8 mouse cellular contexts compared by ENCODE assay signal in genomic region chr5:114380209-114381012, GRCm38 (mm10). TPM values are rescaled to one million over a fixed set of nuclear protein-coding genes. Genes with fewer than 3 reads are reported as not detected.
DNase-seq lines count a peak whose midpoint lies in the region; ATAC-seq and TF ChIP-seq lines count a peak whose summit lies in the region.

Kctd10 (minus strand) TSS chr5:114380508.
Ube3b (plus strand) TSS chr5:114380607.

- H3K27me3 ChIP-seq in heart, embryonic 10.5 days (ENCODE audit: insufficient read depth, poor library complexity, severe bottlenecking), result no peaks in the 10 kb centered on the region
- no peaks in the 10 kb centered on the region for H3K27me3 ChIP-seq in kidney, embryonic 15.5 days
- H3K27me3 ChIP-seq in liver, adult 2 months (ENCODE audit: control insufficient read depth, insufficient read depth, low read length), result no peaks in the 10 kb centered on the region
- H3K27me3 ChIP-seq in myocyte (ENCODE audit: control insufficient read depth, insufficient read depth, insufficient read length), result no peaks in the 10 kb centered on the region
- H3K27me3 ChIP-seq in splenic B cell, adult 2 months (ENCODE audit: control insufficient read depth, insufficient read depth, low read length, poor library complexity, severe bottlenecking), result no peaks in the 10 kb centered on the region

- H3K9ac ChIP-seq in kidney, embryonic 15.5 days, result peak within 1 kb of the TSS; percentile 98
- H3K9ac ChIP-seq in liver, adult 2 months (ENCODE audit: low read depth, low read length), result peak within 1 kb of the TSS; percentile 98

- WGBS in heart, embryonic 10.5 days, result 1% methylated on average over 74 of the region's 74 CpGs
- under 1% methylated on average over 72 of the region's 74 CpGs for WGBS in kidney, embryonic 15.5 days
- under 1% methylated on average over 74 of the region's 74 CpGs for WGBS in liver, adult 2 months

- peak within 1 kb of the TSS; percentile 87 for H3ac ChIP-seq in myocyte (ENCODE audit: control insufficient read depth, insufficient read length)

- H3K4me3 ChIP-seq in heart, embryonic 10.5 days, result peak within 1 kb of the TSS; percentile 92
- H3K4me3 ChIP-seq in kidney, embryonic 15.5 days (replicated peaks), result peak within 1 kb of the TSS; percentile 92
- peak within 1 kb of the TSS; percentile 98 for H3K4me3 ChIP-seq in liver, adult 2 months (ENCODE audit: insufficient read depth, low read depth, low read length)
- peak within 1 kb of the TSS; percentile 90 for H3K4me3 ChIP-seq in myocyte

- peak; percentile 83 to 86 for DNase-seq in B cell, adult 2 months
- peak; percentile 95 for DNase-seq in brain, adult 2 months (ENCODE audit: low read depth, low spot score)
- DNase-seq in heart, embryonic 10.5 days (ENCODE audit: low spot score), result peak; percentile 95
- peak; percentile 87 for DNase-seq in liver, adult 2 months (ENCODE audit: extremely low read depth, low read depth, low spot score)
- peak; percentile 92 for DNase-seq in splenic B cell, adult 2 months (ENCODE audit: low read depth, low spot score)

- TF ChIP-seq POLR2A in liver, adult 2 months (IDR thresholded peaks at IDR 0.05; ENCODE audit: extremely low read depth, insufficient read depth, low read length), result peak; percentile 87
- peak; percentile 84 for TF ChIP-seq POLR2A in myocyte (IDR thresholded peaks at IDR 0.05; ENCODE audit: insufficient read length, low read depth)

- H3K4me1 ChIP-seq in heart, embryonic 10.5 days, result peaks cover 52% of the 10 kb centered on the region
- peaks cover 59% of the 10 kb centered on the region for H3K4me1 ChIP-seq in kidney, embryonic 15.5 days
- H3K4me1 ChIP-seq in liver, adult 2 months (ENCODE audit: control insufficient read depth, insufficient read depth, low read length), result peaks cover 5% of the 10 kb centered on the region; the same call in 1 of the 2 replicates

- peaks cover 51% of the 10 kb centered on the region for H3K79me2 ChIP-seq in liver, adult 2 months (ENCODE audit: control insufficient read depth, insufficient read depth, low read length)
- peaks cover 74% of the 10 kb centered on the region for H3K79me2 ChIP-seq in myocyte (ENCODE audit: control insufficient read depth, insufficient read depth)

- peak within 1 kb of the TSS; percentile 98 for H3K27ac ChIP-seq in heart, embryonic 10.5 days
- peak within 1 kb of the TSS; percentile 92 for H3K27ac ChIP-seq in kidney, embryonic 15.5 days
- peak within 1 kb of the TSS; percentile 98 for H3K27ac ChIP-seq in liver, adult 2 months (replicated peaks; ENCODE audit: insufficient read depth, low read depth, low read length)

- ATAC-seq in erythroblast, adult 5-6 weeks (replicated peaks; ENCODE audit: low FRiP score, poor library complexity, severe bottlenecking), result peak; percentile 90
- peak; percentile 95 for ATAC-seq in kidney, embryonic 15.5 days (replicated peaks; ENCODE audit: low FRiP score)

- H3K36me3 ChIP-seq in heart, embryonic 10.5 days, result peaks cover 35% of the 10 kb centered on the region
- peaks cover 33% of the 10 kb centered on the region for H3K36me3 ChIP-seq in kidney, embryonic 15.5 days
- peaks cover 6% of the 10 kb centered on the region for H3K36me3 ChIP-seq in liver, adult 2 months (ENCODE audit: control insufficient read depth, insufficient read depth, low read length)
- H3K36me3 ChIP-seq in myocyte (ENCODE audit: control insufficient read depth, insufficient read depth), result no peaks in the 10 kb centered on the region
- H3K36me3 ChIP-seq in splenic B cell, adult 2 months (ENCODE audit: control insufficient read depth, insufficient read depth, low read length, poor library complexity, severe bottlenecking), result no peaks in the 10 kb centered on the region

- H3K4me2 ChIP-seq in kidney, embryonic 15.5 days, result peak within 1 kb of the TSS; percentile 69
- H3K4me2 ChIP-seq in myocyte (ENCODE audit: low read depth), result peak within 1 kb of the TSS; percentile 87

- TF ChIP-seq CTCF in liver, adult 2 months (IDR thresholded peaks at IDR 0.05; ENCODE audit: low read depth, low read length), result no peak

- no peaks in the 10 kb centered on the region for H3K9me3 ChIP-seq in heart, embryonic 10.5 days
- H3K9me3 ChIP-seq in kidney, embryonic 15.5 days (replicated peaks), result no peaks in the 10 kb centered on the region

TF ChIP-seq in myocyte, 11 proteins besides CTCF, POLR2A, EP300 and RAD21:
- TF ChIP-seq CEBPB (IDR thresholded peaks at IDR 0.05; ENCODE audit: insufficient read depth, poor library complexity, severe bottlenecking) (no peak), POLR2AphosphoS2 (IDR thresholded peaks at IDR 0.05; ENCODE audit: insufficient read length, low read depth) (peak; percentile 61), TCF12 (IDR thresholded peaks at IDR 0.05; ENCODE audit: insufficient read depth, poor library complexity, severe bottlenecking) (no peak)

RNA-seq across cellular contexts. Expression of gene Kctd10, which starts in this region (rescaled TPM):
- total RNA-seq in erythroblast, adult 5-6 weeks (2015; ENCODE audit: low replicate concordance), result 5.2 and 7.3 TPM in 2 replicates
- 10.6 and 15.4 TPM in 2 replicates for total RNA-seq in erythroblast, adult 5-6 weeks (2017; ENCODE audit: low replicate concordance)
- polyA plus RNA-seq in heart, embryonic 10.5 days (2016; fragmentation: Nextera tagmentation; extraction: Ambion mirVana), result 105 and 113 TPM in 2 replicates
- 93.4 and 101 TPM in 2 replicates for polyA plus RNA-seq in kidney, embryonic 15.5 days (2015; fragmentation: Nextera tagmentation; extraction: Ambion mirVana)
- 11.4 and 12.8 TPM in 2 replicates for total RNA-seq in liver, adult 2 months (2014; rRNA removed)
- polyA plus RNA-seq in liver, adult 2 months (2012; rRNA removed), result 14.4 and 15.1 TPM in 2 replicates
- polyA plus RNA-seq in myocyte (2012; fragmentation: generic; extraction: Trizol), result 84.1 TPM

RNA-seq across cellular contexts. Expression of gene Ube3b, which starts in this region (rescaled TPM):
- total RNA-seq in erythroblast, adult 5-6 weeks (2015; ENCODE audit: low replicate concordance), result 17.3 and 30.9 TPM in 2 replicates
- total RNA-seq in erythroblast, adult 5-6 weeks (2017; ENCODE audit: low replicate concordance), result 17.6 and 25.5 TPM in 2 replicates
- polyA plus RNA-seq in heart, embryonic 10.5 days (2016; fragmentation: Nextera tagmentation; extraction: Ambion mirVana), result 47.9 and 59.0 TPM in 2 replicates
- 40.6 and 43.8 TPM in 2 replicates for polyA plus RNA-seq in kidney, embryonic 15.5 days (2015; fragmentation: Nextera tagmentation; extraction: Ambion mirVana)
- 15.8 and 21.2 TPM in 2 replicates for total RNA-seq in liver, adult 2 months (2014; rRNA removed)
- 46.2 and 52.3 TPM in 2 replicates for polyA plus RNA-seq in liver, adult 2 months (2012; rRNA removed)
- polyA plus RNA-seq in myocyte (2012; fragmentation: generic; extraction: Trizol), result 56.0 TPM

Comparison
In these comparisons a context has a peak if more than half of its experiments do, and no peak if none do; other contexts are left out.
1. Peak in every context shown above with its lines: DNase-seq, ATAC-seq, H3K4me3 ChIP-seq and H3K27ac ChIP-seq.